Mouse (Mus musculus) forebrain, embryonic 14.5 days (tissue): Measurements from ENCODE around the gene Cntd1. TPM values are rescaled to one million over a fixed set of nuclear protein-coding genes. Genes with fewer than 3 reads are reported as not detected.

ENCODE experiments used
- ATAC-seq: fragments of 200-750 bp; cut with Nextera tagmentation; 2 replicates; pipeline ENCODE4 v1.8.0; 2017; ENCODE audit warnings: mild to moderate bottlenecking, moderate library complexity
- DNase-seq: peaks from one replicate; pipeline ENCODE4 v3.0.0-alpha.2; 2015; ENCODE audit warnings: low spot score
- H3K27ac ChIP-seq: fragments of 300-500 bp; sonication (generic); 2 replicates; pipeline ENCODE4 v1.5.1; 2014; ENCODE audit warnings: low read depth, mild to moderate bottlenecking, control low read depth, low read length, moderate library complexity
- H3K27me3 ChIP-seq: fragments of 300-500 bp; sonication (generic); replicated peaks from 2 replicates; pipeline ENCODE4 v1.6.1; 2014; ENCODE audit warnings: low read length, control low read depth, mixed read lengths; ENCODE audit not compliant: control insufficient read depth, insufficient read depth
- H3K36me3 ChIP-seq: fragments of 300-500 bp; sonication (generic); 2 replicates; pipeline ENCODE4 v1.6.1; 2014; ENCODE audit warnings: low read length, control low read depth; ENCODE audit not compliant: control insufficient read depth, insufficient read depth
- H3K4me1 ChIP-seq: fragments of 300-500 bp; sonication (generic); 2 replicates; pipeline ENCODE4 v1.6.1; 2014; ENCODE audit warnings: antibody characterized with exemption, low read length, control low read depth; ENCODE audit not compliant: control insufficient read depth, insufficient read depth
- H3K4me2 ChIP-seq: fragments of 300-500 bp; sonication (generic); 2 replicates; pipeline ENCODE4 v1.6.1; 2014; ENCODE audit warnings: mild to moderate bottlenecking, control low read depth, low read length
- H3K4me3 ChIP-seq: fragments of 300-500 bp; sonication (generic); 2 replicates; pipeline ENCODE4 v1.5.1; 2014; ENCODE audit warnings: low read depth, low read length, control low read depth
- H3K9ac ChIP-seq: fragments of 300-500 bp; sonication (generic); 2 replicates; pipeline ENCODE4 v1.6.1; 2014; ENCODE audit warnings: mild to moderate bottlenecking, low read length, control low read depth, moderate library complexity
- H3K9me3 ChIP-seq: fragments of 300-500 bp; sonication (generic); replicated peaks from 2 replicates; pipeline ENCODE4 v1.6.1; 2016; ENCODE audit warnings: low read length, control low read depth, mixed read lengths; ENCODE audit not compliant: control insufficient read depth
- WGBS: fragments of 180-500 bp; shearing (Covaris S2); extraction: QIAGEN DNeasy Blood & Tissue Kit; methylation state at CpG from one replicate; pipeline ENCODE4 v1.1.7; 2014; 5-methylcytosine and 5-hydroxymethylcytosine counted together
- polyA plus RNA-seq: library from polyadenylated mRNA; unstranded; fragments of >200 nt; fragmentation: Nextera tagmentation; extraction: Ambion mirVana; gene quantifications from 2 replicates; pipeline ENCODE4 v1.2.1, GENCODE M21; 2014

Gene Cntd1
- polyA plus RNA-seq, 1 experiment from 2014 or later = 0.76 TPM

GRCm38 (mm10) chr11:101251031-101251430 lies 27.8 kb upstream of the Cntd1 start:
- no peak overlapping the region for H3K4me3 ChIP-seq
- H3K9me3 ChIP-seq = no peaks in the 10 kb centered on the region
- no peak overlapping the region for H3K4me2 ChIP-seq
- H3K4me1 ChIP-seq = peaks cover 6% of the 10 kb centered on the region; the same call in 1 of the 2 replicates
- DNase-seq (no peak), ATAC-seq (no peak)
- H3K9ac ChIP-seq = no peak overlapping the region
- H3K36me3 ChIP-seq = no peaks in the 10 kb centered on the region
- WGBS = 69% methylated on average over 2 of the region's 2 CpGs
- peaks cover 17% of the 10 kb centered on the region for H3K27me3 ChIP-seq
- H3K27ac ChIP-seq = no peak overlapping the region

DNA sequence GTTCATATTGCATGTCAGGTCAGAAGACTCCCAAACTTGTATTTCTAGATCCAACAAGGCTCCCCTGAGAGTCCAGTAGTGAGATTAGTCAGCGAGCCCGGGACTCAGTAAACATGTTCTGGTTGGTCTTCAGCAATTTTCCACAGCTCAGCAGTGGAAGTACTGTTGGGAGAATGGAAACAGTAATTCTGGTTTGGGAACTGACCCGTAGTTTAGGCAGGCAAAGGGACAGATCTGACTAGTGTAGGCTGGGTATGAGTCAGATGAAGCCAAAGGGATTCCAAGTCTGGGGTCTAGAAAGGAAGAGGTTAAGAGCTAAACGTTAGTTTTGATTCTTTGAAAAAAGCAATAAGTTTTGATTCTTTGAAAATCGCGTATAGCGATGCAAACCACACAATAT lies 25.9 kb upstream of the Cntd1 start:
- ATAC-seq = no peak
- peak overlapping the region; percentile 88 for H3K4me2 ChIP-seq
- no peaks in the 10 kb centered on the region for H3K9me3 ChIP-seq
- DNase-seq = no peak
- peaks cover 6% of the 10 kb centered on the region; the same call in 1 of the 2 replicates for H3K4me1 ChIP-seq
- WGBS = 12% methylated on average over 7 of the region's 7 CpGs
- peak overlapping the region; percentile 77 for H3K4me3 ChIP-seq
- no peak overlapping the region for H3K27ac ChIP-seq
- peak overlapping the region; percentile 91 for H3K9ac ChIP-seq
- 0 out of 2 replicates have a peak, but pooled peaks cover 1% of the 10 kb centered on the region for H3K36me3 ChIP-seq
- no peaks in the 10 kb centered on the region for H3K27me3 ChIP-seq

DNA sequence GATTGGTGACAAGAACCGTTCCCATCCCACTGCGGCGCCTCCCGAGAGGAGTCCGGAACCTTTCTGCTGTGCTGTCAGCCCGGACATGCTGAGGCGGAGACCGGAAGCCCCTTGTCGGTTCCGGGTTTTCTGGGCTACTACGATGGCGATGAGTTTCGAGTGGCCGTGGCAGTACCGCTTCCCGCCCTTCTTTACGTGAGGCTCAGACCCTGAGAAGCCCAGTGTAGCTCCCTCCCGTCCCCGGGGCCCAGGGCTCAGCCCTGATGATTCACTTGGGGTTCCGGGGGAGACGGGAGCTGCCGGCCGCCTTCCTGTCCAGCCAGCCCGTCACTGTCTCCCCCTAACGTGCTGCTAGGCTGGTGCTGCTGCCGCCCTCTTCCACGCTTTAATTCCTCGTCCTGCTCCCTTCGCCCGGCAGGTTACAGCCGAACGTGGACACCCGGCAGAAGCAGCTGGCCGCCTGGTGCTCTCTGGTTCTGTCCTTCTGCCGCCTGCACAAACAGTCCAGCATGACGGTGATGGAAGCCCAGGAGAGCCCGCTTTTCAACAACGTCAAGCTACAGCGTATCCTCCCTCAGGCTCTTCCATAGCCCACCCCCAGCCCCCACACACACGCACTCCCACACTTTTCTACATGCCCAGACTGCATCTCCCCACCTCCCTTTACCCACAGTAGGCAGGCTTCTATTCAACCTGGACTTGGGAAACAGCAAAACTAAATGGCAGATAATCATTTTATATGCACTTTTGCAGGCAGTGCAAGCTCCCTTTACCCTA lies 25.0 kb upstream of the Cntd1 start, which contains the start of gene Vps25:
Vps25 (plus strand) TSS at position 95 of the 777 bp plus-strand sequence.
- under 1% methylated on average over 40 of the region's 40 CpGs for WGBS
- Histone ChIP-seq H3K4me3 (peak within 1 kb of the TSS; percentile 77), H3K4me2 (peak within 1 kb of the TSS; percentile 88), H3K9me3 (no peaks in the 10 kb centered on the region), H3K36me3 (0 out of 2 replicates have a peak, but pooled peaks cover 6% of the 10 kb centered on the region), H3K4me1 (peaks cover 6% of the 10 kb centered on the region; the same call in 1 of the 2 replicates), H3K27ac (peak within 1 kb of the TSS; percentile 79), H3K9ac (peak within 1 kb of the TSS; percentile 91), H3K27me3 (no peaks in the 10 kb centered on the region)
- DNase-seq (peak; percentile 87), ATAC-seq (peak; percentile 86)

GRCm38 (mm10) chr11:101255826-101256775 lies 22.7 kb upstream of the Cntd1 start:
- Histone ChIP-seq H3K36me3 (0 out of 2 replicates have a peak, but pooled peaks cover 6% of the 10 kb centered on the region), H3K9me3 (no peaks in the 10 kb centered on the region), H3K4me3 (no peak overlapping the region), H3K27me3 (peaks cover 6% of the 10 kb centered on the region), H3K4me1 (peaks cover 21% of the 10 kb centered on the region), H3K27ac (no peak overlapping the region), H3K4me2 (no peak overlapping the region), H3K9ac (no peak overlapping the region)
- no peak for DNase-seq
- no peak for ATAC-seq
- 90% methylated on average over 13 of the region's 13 CpGs for WGBS

DNA sequence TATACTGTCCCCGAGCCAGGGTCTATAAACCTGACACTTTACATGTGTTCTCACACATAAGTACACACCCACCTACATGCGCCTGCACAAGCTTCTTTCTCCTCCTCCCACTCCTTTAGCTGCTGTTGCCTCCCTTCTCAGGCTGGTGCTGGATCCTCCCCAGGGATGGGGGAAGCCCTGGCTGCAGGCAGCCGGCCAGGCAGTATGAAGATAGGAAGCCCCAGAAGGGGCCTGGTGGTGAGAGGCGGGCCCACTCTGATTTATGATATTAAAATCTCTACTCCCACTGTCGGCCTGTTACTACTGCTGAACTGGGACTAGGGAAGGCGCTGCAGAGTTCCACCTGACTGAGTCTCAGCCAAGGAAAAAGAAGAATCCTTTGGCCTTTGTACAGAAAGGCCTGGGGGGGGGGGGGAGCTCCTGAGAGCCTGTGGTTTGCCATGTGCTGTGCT lies 19.5 kb upstream of the Cntd1 start:
- H3K27ac ChIP-seq = no peak overlapping the region
- DNase-seq (no peak), ATAC-seq (no peak)
- WGBS = 42% methylated on average over 6 of the region's 6 CpGs
- peaks cover 19% of the 10 kb centered on the region for H3K4me1 ChIP-seq
- H3K9me3 ChIP-seq = no peaks in the 10 kb centered on the region
- no peak overlapping the region for H3K4me3 ChIP-seq
- no peak overlapping the region for H3K4me2 ChIP-seq
- H3K9ac ChIP-seq = no peak overlapping the region
- H3K27me3 ChIP-seq = peaks cover 32% of the 10 kb centered on the region
- H3K36me3 ChIP-seq = 0 out of 2 replicates have a peak, but pooled peaks cover 6% of the 10 kb centered on the region

GRCm38 (mm10) chr11:101259948-101260825 lies 18.6 kb upstream of the Cntd1 start, which contains the start of gene Wnk4:
Gene Wnk4 (plus strand): TSS chr11:101260567.
- Histone ChIP-seq H3K4me1 (peaks cover 16% of the 10 kb centered on the region), H3K27me3 (peaks cover 38% of the 10 kb centered on the region), H3K9me3 (no peaks in the 10 kb centered on the region), H3K4me3 (peak within 1 kb of the TSS; percentile 41), H3K9ac (peak within 1 kb of the TSS; percentile 67), H3K4me2 (peak within 1 kb of the TSS; percentile 91), H3K27ac (no peak within 1 kb of the TSS), H3K36me3 (0 out of 2 replicates have a peak, but pooled peaks cover 6% of the 10 kb centered on the region)
- ATAC-seq = peak; percentile 76
- WGBS = under 1% methylated on average over 40 of the region's 43 CpGs
- DNase-seq = peak; percentile 56

DNA sequence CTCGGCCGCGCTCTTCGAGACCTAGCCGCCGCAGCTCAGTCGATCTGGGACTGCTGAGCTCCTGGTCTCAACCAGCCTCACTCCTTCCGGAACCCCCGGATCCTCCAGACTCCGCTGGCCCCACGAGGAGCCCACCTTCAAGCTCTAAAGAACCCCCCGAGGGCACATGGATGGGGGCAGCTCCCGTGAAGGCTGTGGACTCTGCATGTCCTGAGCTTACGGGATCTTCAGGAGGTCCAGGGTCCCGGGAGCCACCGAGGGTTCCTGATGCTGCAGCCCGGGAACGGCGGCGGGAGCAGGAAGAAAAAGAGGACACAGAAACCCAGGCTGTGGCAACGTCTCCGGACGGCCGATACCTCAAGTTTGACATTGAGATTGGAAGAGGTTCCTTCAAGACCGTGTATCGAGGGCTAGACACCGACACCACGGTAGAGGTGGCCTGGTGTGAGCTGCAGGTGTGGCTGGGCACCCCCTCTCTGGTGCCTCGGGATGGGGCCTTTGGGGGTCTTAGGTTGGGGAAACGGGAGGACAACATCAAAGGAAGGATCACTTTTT lies 17.9 kb upstream of the Cntd1 start:
- Histone ChIP-seq H3K4me1 (peaks cover 16% of the 10 kb centered on the region), H3K4me2 (peak overlapping the region; percentile 91), H3K9ac (peak overlapping the region; percentile 67), H3K27ac (no peak overlapping the region), H3K36me3 (0 out of 2 replicates have a peak, but pooled peaks cover 6% of the 10 kb centered on the region), H3K9me3 (no peaks in the 10 kb centered on the region), H3K27me3 (peaks cover 41% of the 10 kb centered on the region), H3K4me3 (peak overlapping the region; percentile 41)
- DNase-seq = no peak
- under 1% methylated on average over 30 of the region's 30 CpGs for WGBS
- ATAC-seq = no peak; the same call in 1 of the 2 replicates
